Mouse (Mus musculus): ENCODE results near the gene Tmem94.

DNA sequence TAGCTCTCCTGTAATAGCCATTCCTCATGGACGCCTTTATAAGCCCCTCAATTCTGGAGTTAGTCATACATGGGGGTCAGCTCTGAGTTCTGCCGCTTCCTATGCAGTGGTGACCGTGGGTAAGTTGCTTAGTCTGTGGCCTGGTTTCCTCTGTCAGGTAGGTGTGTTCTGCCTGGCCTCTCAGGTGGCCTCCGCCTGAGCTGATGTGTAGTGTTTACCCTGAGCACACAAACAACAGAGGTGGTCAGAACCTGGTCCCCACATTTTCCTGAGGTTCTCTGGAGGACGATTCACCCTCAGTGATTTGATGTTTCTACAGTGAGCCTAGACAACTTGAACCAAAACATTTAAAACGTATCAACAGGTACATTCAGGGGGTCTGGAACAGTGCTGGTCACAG is 66.8 kb downstream of the Tmem94 start:
- TF ChIP-seq POLR2A (IDR thresholded peaks at IDR 0.05; ENCODE audit: insufficient read depth, low read depth, low read length) (no peak), CTCF (IDR thresholded peaks at IDR 0.05; ENCODE audit: insufficient read depth, low read depth, low read length) (no peak)

Data from olfactory bulb, adult 2 months (tissue).